Mouse (Mus musculus) limb, embryonic 12.5 days (tissue): ENCODE results near the gene 4932438H23Rik. TPM values are rescaled to one million over a fixed set of nuclear protein-coding genes. Genes with fewer than 3 reads are reported as not detected.

ENCODE experiments used
- ATAC-seq: fragments of 200-750 bp; cut with Nextera tagmentation; 2 replicates; pipeline ENCODE4 v1.8.0; 2017; ENCODE audit warnings: low read depth, moderate TSS enrichment; ENCODE audit not compliant: insufficient number of reproducible peaks, insufficient read depth, low FRiP score, low TSS enrichment
- H3K27ac ChIP-seq: fragments of 300-500 bp; sonication (generic); 2 replicates; pipeline ENCODE4 v1.5.1; 2016; ENCODE audit warnings: mild to moderate bottlenecking, moderate library complexity
- H3K27me3 ChIP-seq: fragments of 300-500 bp; sonication (generic); 2 replicates; pipeline ENCODE4 v1.6.1; 2016; ENCODE audit warnings: mild to moderate bottlenecking, moderate library complexity
- H3K36me3 ChIP-seq: fragments of 300-500 bp; sonication (generic); 2 replicates; pipeline ENCODE4 v1.6.1; 2016; ENCODE audit warnings: mild to moderate bottlenecking, moderate library complexity
- H3K4me1 ChIP-seq: fragments of 300-500 bp; sonication (generic); replicated peaks from 2 replicates; pipeline ENCODE4 v1.6.1; 2016
- H3K4me2 ChIP-seq: fragments of 300-500 bp; sonication (generic); 2 replicates; pipeline ENCODE4 v1.6.1; 2016; ENCODE audit warnings: mild to moderate bottlenecking, moderate library complexity
- H3K4me3 ChIP-seq: fragments of 300-500 bp; sonication (generic); replicated peaks from 2 replicates; pipeline ENCODE4 v1.5.1; 2016; ENCODE audit warnings: mild to moderate bottlenecking
- H3K9ac ChIP-seq: fragments of 300-500 bp; sonication (generic); replicated peaks from 2 replicates; pipeline ENCODE4 v1.6.1; 2016; ENCODE audit warnings: mild to moderate bottlenecking, moderate library complexity
- H3K9me3 ChIP-seq: fragments of 300-500 bp; sonication (generic); 2 replicates; pipeline ENCODE4 v1.6.1; 2016; ENCODE audit warnings: mild to moderate bottlenecking, moderate library complexity
- WGBS: fragments of 180-500 bp; shearing (Covaris S2); methylation state at CpG from one replicate; pipeline ENCODE4 v1.1.7; 2016; 5-methylcytosine and 5-hydroxymethylcytosine counted together
- polyA plus RNA-seq: library from polyadenylated mRNA; unstranded; fragments of >200 nt; fragmentation: Nextera tagmentation; extraction: Ambion mirVana; gene quantifications from 2 replicates; pipeline ENCODE4 v1.2.1, GENCODE M21; 2016

The 4932438H23Rik gene
- polyA plus RNA-seq, 1 experiment from 2014 or later, result not detected

DNA sequence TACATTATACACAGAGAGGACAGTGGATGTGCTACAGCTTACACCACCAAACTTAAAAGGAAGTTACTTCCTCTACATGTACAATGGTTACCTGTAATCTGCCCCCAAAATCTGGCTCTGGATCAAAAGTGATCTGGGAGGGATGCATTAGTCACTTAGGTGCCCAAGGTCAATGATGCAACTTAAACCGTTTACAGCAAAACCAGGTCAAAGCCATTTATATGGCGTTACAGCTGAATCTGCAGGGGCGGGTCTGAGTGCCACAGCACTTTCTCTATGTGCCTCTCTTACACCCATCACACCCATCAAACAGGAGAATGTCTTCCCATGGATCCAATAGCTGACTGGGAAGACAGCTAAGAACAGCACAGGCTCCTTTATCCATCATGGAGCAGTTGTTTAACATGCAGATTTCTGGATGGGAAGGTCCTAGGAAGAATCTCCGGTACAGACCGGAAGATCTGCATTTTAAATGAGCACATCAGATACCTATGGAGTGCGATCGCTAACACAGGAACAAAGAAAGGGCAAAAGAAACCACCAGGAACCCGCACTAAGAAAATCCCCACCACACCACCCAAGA, 65.7 kb downstream of the 4932438H23Rik start:
- H3K4me3 ChIP-seq, result no peak overlapping the region
- peaks cover 93% of the 10 kb centered on the region for H3K36me3 ChIP-seq
- no peak overlapping the region for H3K4me2 ChIP-seq
- no peaks in the 10 kb centered on the region for H3K27me3 ChIP-seq
- H3K4me1 ChIP-seq, result no peaks in the 10 kb centered on the region
- 94% methylated on average over 8 of the region's 8 CpGs for WGBS
- ATAC-seq, result no peak
- H3K9ac ChIP-seq, result no peak overlapping the region
- H3K9me3 ChIP-seq, result no peaks in the 10 kb centered on the region
- no peak overlapping the region for H3K27ac ChIP-seq

DNA sequence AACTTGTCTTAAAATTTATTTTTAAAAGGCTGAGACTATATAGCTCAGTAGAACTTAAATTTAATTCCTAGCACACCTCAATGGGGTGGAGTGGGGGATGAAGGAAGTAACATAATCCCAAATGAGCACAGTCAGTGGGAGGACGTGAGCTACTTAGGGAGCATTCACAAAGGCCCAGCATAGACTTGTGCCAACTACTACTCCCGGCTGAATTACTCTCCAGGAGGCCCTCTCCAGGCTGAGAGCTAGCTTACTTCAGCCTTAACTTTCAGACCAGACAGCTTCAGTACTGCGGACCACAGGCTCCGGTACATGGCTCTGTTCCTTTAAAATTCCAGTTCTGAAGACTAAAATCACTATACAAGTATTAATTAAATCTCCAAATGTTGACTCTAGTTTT, 68.6 kb downstream of the 4932438H23Rik start:
- Histone ChIP-seq H3K9ac (no peak overlapping the region), H3K27me3 (no peaks in the 10 kb centered on the region), H3K36me3 (peaks cover 91% of the 10 kb centered on the region), H3K4me1 (no peaks in the 10 kb centered on the region), H3K27ac (no peak overlapping the region), H3K9me3 (peaks cover 5% of the 10 kb centered on the region; the same call in 1 of the 2 replicates), H3K4me3 (no peak overlapping the region), H3K4me2 (no peak overlapping the region)
- WGBS, result 91% methylated on average over 4 of the region's 4 CpGs
- ATAC-seq, result no peak

DNA sequence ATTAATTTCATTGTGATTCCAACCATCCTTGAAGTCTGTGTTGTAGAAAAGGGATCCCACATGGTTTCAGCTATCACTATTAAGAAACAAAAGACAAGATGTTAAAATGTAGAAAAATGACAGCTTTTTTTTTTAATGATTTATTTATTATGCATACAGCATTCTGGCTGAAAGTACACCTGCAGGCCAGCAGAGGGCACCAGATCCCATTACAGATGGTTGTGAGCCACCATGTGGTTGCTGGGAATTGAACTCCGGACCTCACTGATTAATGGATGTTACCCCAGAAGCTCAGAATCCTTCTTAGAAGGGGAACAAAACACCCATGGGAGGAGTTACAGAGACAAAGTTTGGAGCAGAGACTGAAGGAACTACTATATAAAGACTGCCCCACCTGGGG, 71.5 kb downstream of the 4932438H23Rik start:
- Histone ChIP-seq H3K27ac (no peak overlapping the region), H3K27me3 (no peaks in the 10 kb centered on the region), H3K9me3 (peaks cover 5% of the 10 kb centered on the region; the same call in 1 of the 2 replicates), H3K4me1 (no peaks in the 10 kb centered on the region), H3K4me2 (no peak overlapping the region), H3K4me3 (no peak overlapping the region), H3K9ac (no peak overlapping the region), H3K36me3 (peaks cover 97% of the 10 kb centered on the region)
- WGBS, result 86% methylated on average over 1 of the region's 1 CpGs
- ATAC-seq, result no peak

DNA sequence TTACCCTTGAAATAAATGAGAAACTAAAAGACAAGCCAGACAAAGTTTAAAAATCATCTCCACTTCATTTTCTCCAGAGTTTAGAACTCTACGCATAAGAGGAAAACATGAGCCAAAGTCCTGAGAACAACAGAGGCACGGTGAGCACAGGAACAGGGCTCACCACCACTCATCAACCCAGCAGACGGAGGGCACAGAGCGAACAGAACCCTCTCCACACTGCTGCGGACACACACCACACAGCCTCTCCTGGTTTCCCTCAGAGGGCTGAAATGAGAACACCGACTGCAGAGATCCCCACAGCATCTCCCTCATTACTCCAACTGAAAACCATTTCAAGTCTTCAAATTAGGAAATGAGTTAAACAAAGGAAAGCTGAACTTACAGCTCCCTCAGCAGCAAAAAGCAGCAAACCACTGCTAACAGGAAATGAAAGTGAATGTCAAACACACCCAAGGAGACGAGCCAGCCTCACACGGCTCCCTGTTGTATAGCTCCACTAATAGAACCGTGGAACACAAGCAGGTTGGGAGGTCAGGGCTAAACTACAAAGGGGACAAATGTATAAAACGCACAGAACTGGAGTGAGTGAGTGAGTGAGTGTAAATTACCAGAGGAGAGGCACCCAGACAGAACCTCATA, 74.0 kb downstream of the 4932438H23Rik start:
- H3K27ac ChIP-seq, result no peak overlapping the region
- WGBS, result 92% methylated on average over 10 of the region's 10 CpGs
- H3K4me2 ChIP-seq, result no peak overlapping the region
- H3K9me3 ChIP-seq, result peaks cover 5% of the 10 kb centered on the region; the same call in 1 of the 2 replicates
- peaks cover 92% of the 10 kb centered on the region for H3K36me3 ChIP-seq
- no peaks in the 10 kb centered on the region for H3K27me3 ChIP-seq
- no peak for ATAC-seq
- H3K9ac ChIP-seq, result no peak overlapping the region
- H3K4me3 ChIP-seq, result no peak overlapping the region
- no peaks in the 10 kb centered on the region for H3K4me1 ChIP-seq

DNA sequence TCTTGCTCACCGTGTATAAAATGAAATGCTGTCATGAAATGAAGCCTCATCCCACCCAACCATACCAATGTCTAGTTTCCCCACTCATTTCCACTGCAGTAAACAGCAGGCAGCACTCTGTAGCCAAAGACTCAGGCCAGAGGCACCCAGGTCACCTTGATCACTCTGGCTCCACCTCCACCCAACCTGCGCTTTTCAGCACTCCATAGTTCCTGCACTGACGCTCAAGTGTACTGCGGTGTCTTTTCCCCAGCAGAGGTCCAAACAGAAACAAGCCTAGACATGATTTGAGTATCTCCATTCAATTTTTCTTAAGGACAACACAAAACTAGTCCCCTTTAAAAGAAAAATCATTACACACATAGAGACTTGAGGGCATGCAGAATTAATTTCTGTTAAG, 75.4 kb downstream of the 4932438H23Rik start:
- WGBS, result 97% methylated on average over 4 of the region's 4 CpGs
- no peak for ATAC-seq

DNA sequence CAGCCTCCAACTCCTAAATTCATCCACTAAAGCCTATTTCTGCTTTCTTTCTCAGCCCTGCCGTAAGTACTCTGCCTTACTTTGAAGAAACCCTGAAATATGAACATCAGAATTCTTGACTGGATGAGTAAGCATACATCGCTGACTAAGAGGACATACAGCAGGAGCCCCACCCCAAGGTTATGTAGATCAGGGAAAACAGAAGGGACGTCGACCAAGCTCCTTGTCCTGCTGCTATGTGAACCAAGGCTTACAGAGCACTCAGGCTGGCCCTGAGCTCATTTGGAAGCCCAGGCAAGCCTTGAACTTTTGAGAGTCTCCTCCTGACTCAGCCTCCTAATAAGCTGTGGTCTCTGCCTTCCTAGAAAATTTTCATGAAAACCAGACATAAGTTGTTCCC, 79.2 kb downstream of the 4932438H23Rik start:
- no peaks in the 10 kb centered on the region for H3K27me3 ChIP-seq

More for the DNA sequence above, 75.4 kb downstream of the 4932438H23Rik start:
- peaks cover 91% of the 10 kb centered on the region for H3K36me3 ChIP-seq
- H3K4me2 ChIP-seq, result no peak overlapping the region
- no peak overlapping the region for H3K4me3 ChIP-seq
- H3K27ac ChIP-seq, result no peak overlapping the region
- H3K27me3 ChIP-seq, result no peaks in the 10 kb centered on the region
- H3K4me1 ChIP-seq, result no peaks in the 10 kb centered on the region
- no peak overlapping the region for H3K9ac ChIP-seq
- H3K9me3 ChIP-seq, result peaks cover 5% of the 10 kb centered on the region; the same call in 1 of the 2 replicates

DNA sequence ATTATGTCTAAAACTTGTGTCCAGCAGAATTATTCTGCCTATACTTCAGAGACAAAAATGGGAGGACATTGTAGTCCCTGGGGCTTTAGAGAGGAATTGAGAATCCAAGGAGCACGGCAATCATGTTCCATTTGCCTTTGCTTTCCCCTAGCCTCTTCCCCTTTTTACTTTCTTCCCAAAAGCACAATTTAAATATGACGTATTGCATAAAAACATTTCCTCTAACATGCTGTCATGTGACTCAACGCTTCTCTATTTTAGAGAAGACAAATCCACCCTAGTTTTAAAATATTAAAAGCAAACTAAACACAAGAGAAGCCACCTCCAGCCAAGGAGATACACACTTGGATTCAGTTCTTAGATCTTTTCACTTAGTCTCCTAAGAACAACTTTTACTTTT, 83.1 kb downstream of the 4932438H23Rik start:
- Histone ChIP-seq H3K4me1 (peaks cover 7% of the 10 kb centered on the region), H3K27ac (peak overlapping the region; percentile 82; the same call in 1 of the 2 replicates), H3K9me3 (no peaks in the 10 kb centered on the region), H3K36me3 (peaks cover 28% of the 10 kb centered on the region), H3K4me2 (peak overlapping the region; percentile 91), H3K4me3 (peak overlapping the region; percentile 90), H3K9ac (peak overlapping the region; percentile 71; the same call in 1 of the 2 replicates), H3K27me3 (no peaks in the 10 kb centered on the region)
- ATAC-seq, result no peak
- 50% methylated on average over 3 of the region's 3 CpGs for WGBS

More for the DNA sequence above, 79.2 kb downstream of the 4932438H23Rik start:
- H3K9ac ChIP-seq, result no peak overlapping the region
- WGBS, result 90% methylated on average over 4 of the region's 4 CpGs
- no peak overlapping the region for H3K4me3 ChIP-seq
- ATAC-seq, result no peak
- H3K9me3 ChIP-seq, result no peaks in the 10 kb centered on the region
- no peak overlapping the region for H3K27ac ChIP-seq
- peaks cover 66% of the 10 kb centered on the region for H3K36me3 ChIP-seq
- H3K4me2 ChIP-seq, result no peak overlapping the region
- H3K4me1 ChIP-seq, result peaks cover 7% of the 10 kb centered on the region; the same call in 1 of the 2 replicates

DNA sequence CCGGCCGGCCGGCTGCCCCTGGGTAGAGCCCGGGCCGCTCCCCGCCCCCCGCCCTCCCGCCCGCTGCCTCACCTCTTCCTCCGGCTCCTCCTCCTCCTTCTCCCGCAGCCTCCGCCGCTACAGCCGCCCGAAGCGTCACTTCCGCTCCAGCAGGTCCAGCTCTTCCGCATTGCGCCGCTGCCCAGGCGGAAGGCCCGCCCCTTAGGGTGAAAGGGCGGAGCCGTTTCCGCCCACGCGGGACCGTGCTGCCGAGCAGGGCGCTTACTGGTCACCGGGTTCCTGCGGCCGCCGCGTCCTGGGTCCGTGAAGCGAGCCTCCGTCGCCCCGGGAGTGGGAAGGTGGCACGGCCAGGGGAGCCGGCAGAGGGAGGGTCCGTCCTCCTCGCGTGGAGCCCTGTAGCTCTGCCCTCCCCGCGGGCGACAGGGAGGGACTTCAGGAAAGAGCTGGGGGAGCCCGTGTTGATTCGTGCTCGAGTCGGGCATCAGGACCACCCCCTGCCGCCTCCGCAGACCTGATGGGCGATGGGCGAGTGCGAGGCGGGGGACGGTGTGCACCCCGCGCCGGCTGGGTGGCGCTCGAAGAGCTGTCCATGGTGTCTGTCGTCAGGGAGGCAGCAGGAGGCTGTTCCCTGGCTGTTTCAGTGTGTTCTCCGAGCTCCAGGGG, 83.8 kb downstream of the 4932438H23Rik start, which contains the start of gene Synj1:
Gene Synj1, minus strand, starts transcription at position 288 of the 663 bp plus-strand sequence.
- Histone ChIP-seq H3K36me3 (peaks cover 25% of the 10 kb centered on the region), H3K9me3 (no peaks in the 10 kb centered on the region), H3K27me3 (no peaks in the 10 kb centered on the region), H3K4me2 (peak within 1 kb of the TSS; percentile 91), H3K4me1 (peaks cover 7% of the 10 kb centered on the region), H3K9ac (peak within 1 kb of the TSS; percentile 71), H3K27ac (peak within 1 kb of the TSS; percentile 82), H3K4me3 (peak within 1 kb of the TSS; percentile 90)
- under 1% methylated on average over 55 of the region's 66 CpGs for WGBS
- peak; percentile 91 for ATAC-seq

DNA sequence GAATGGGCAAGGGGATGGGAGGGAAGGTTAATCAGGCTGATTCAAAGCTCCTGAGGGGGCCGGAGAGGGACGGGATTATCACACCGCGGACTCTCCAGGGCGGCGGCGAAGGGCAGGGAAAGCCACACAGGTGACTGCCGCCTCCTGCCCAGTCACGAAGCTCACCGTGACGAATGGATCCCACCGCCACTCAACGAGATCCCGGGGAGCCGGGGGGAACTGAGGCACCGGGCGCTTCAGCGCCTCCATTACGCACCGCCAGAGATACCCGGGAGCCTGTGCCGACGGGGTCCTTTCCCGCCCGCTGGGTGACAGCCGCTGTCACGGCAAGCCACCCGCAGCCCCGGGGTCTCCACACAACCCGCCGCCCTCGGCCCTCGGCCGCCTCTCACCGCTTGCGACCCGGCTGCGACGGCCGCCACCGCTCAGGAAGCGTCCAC, 84.3 kb downstream of the 4932438H23Rik start:
- peak; percentile 56 for ATAC-seq
- H3K27me3 ChIP-seq, result no peaks in the 10 kb centered on the region
- H3K4me1 ChIP-seq, result peaks cover 7% of the 10 kb centered on the region
- H3K9ac ChIP-seq, result peak overlapping the region; percentile 71
- peak overlapping the region; percentile 56 for H3K27ac ChIP-seq
- H3K9me3 ChIP-seq, result no peaks in the 10 kb centered on the region
- peak overlapping the region; percentile 90 for H3K4me3 ChIP-seq
- peaks cover 19% of the 10 kb centered on the region for H3K36me3 ChIP-seq
- under 1% methylated on average over 41 of the region's 42 CpGs for WGBS
- H3K4me2 ChIP-seq, result peak overlapping the region; percentile 91

DNA sequence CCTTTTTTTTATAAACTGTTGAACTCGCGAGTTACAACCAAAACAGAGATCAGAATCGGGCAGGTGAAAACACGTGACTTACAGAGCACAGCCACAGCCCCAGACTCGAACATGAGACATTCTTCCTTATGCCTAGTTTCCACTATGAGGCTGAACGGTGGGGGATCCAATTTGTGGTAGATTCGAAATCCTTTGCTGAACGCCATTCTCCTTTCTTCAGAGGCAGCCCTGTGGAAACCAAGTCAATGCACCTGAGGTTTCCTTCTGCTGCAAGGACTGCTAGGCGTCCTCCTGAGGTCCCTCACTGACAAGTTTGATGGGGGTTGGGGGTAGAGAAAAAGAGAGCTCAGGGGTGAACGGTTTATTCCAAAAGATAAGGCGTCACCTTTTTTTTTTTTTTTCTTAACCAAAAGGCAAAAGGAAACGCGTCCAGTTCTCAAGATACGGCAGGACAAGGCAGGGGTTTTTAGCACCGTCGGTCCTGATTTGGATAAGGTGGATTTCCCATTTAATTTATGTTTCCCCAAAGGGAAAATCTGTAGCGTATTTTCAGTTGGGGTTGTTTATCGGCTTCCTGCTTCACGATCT, 84.9 kb downstream of the 4932438H23Rik start:
- Histone ChIP-seq H3K9me3 (no peaks in the 10 kb centered on the region), H3K27ac (no peak overlapping the region), H3K4me2 (peak overlapping the region; percentile 91), H3K27me3 (no peaks in the 10 kb centered on the region), H3K36me3 (peaks cover 14% of the 10 kb centered on the region), H3K9ac (peak overlapping the region; percentile 71), H3K4me3 (peak overlapping the region; percentile 90), H3K4me1 (peaks cover 7% of the 10 kb centered on the region)
- no peak for ATAC-seq
- 1% methylated on average over 19 of the region's 19 CpGs for WGBS
